Mouse (Mus musculus): Measurements from ENCODE around the gene Aven.

Aven gene

GRCm38 (mm10) chr2:112669461-112669860 lies 176.7 kb downstream of the Aven start:
- DNase-seq (ENCODE audit: low spot score) = no peak

GRCm38 (mm10) chr2:112676175-112676574 lies 183.4 kb downstream of the Aven start:
- no peak for DNase-seq (ENCODE audit: low spot score)

GRCm38 (mm10) chr2:112676721-112677120 lies 184.0 kb downstream of the Aven start:
- DNase-seq (ENCODE audit: low spot score) = no peak

GRCm38 (mm10) chr2:112677246-112677645 lies 184.5 kb downstream of the Aven start:
- DNase-seq (ENCODE audit: low spot score) = no peak

- no peak for DNase-seq (ENCODE audit: low spot score)
Measured at GRCm38 (mm10) chr2:112681817-112682216, 189.1 kb downstream of the Aven start.
